23 mouse cellular contexts compared by ENCODE assay signal in genomic region chr17:84304141-84304540, GRCm38 (mm10).
DNase-seq lines count a peak whose midpoint lies in the region; ATAC-seq and TF ChIP-seq lines count a peak whose summit lies in the region.
"Had no signal": no experiment of that assay in that cellular context is flagged by ENCODE, and none has a peak within 500 bp of the region (broad histone marks: within the 10 kb centered on the region; RNA-seq: fewer than 3 reads in every experiment).

No protein-coding gene starts in this region.

- ATAC-seq in heart, embryonic 13.5 days (ENCODE audit: extremely low read depth, insufficient number of reproducible peaks, low FRiP score, low TSS enrichment), result no peak
- ATAC-seq in heart, embryonic 11.5 days (replicated peaks; ENCODE audit: insufficient number of reproducible peaks, low FRiP score, low TSS enrichment), result no peak
- ATAC-seq in liver, embryonic 13.5 days (ENCODE audit: low read depth), result no peak
- no peak for ATAC-seq in liver, postnatal 0 days
- no peak for ATAC-seq in midbrain, postnatal 0 days (ENCODE audit: low FRiP score)
- ATAC-seq: forebrain, embryonic 14.5 days had no signal

- WGBS in heart, embryonic 13.5 days, result 76% methylated on average over 5 of the region's 5 CpGs
- WGBS in heart, embryonic 11.5 days (ENCODE audit: insufficient replicate concordance), result 82% methylated on average over 5 of the region's 5 CpGs
- WGBS in liver, embryonic 13.5 days (ENCODE audit: insufficient replicate concordance), result 72% methylated on average over 5 of the region's 5 CpGs
- 87% methylated on average over 5 of the region's 5 CpGs for WGBS in liver, postnatal 0 days (ENCODE audit: insufficient replicate concordance)
- WGBS in spleen, adult 2 months, result 87% methylated on average over 5 of the region's 5 CpGs
- WGBS in midbrain, postnatal 0 days, result 84% methylated on average over 5 of the region's 5 CpGs

- H3K36me3 ChIP-seq in heart, embryonic 13.5 days, result peaks cover 15% of the 10 kb centered on the region
- no peaks in the 10 kb centered on the region; the same call in 1 of the 2 replicates for H3K36me3 ChIP-seq in heart, embryonic 11.5 days (ENCODE audit: control insufficient read depth, insufficient read depth, low read length)
- H3K36me3 ChIP-seq in liver, embryonic 13.5 days, result peaks cover 12% of the 10 kb centered on the region
- H3K36me3 ChIP-seq in liver, postnatal 0 days (replicated peaks; ENCODE audit: insufficient read depth, low read length), result peaks cover 14% of the 10 kb centered on the region
- H3K36me3 ChIP-seq in spleen, adult 2 months (ENCODE audit: control insufficient read depth, insufficient read depth, low read length), result peaks cover 4% of the 10 kb centered on the region
- H3K36me3 ChIP-seq in midbrain, postnatal 0 days (ENCODE audit: insufficient read depth, low read length), result peaks cover 13% of the 10 kb centered on the region; the same call in 1 of the 2 replicates

- TF ChIP-seq CTCF in liver, postnatal 0 days (IDR thresholded peaks at IDR 0.05; ENCODE audit: low read depth), result no peak
- TF ChIP-seq CTCF in spleen, adult 2 months (IDR thresholded peaks at IDR 0.05; ENCODE audit: extremely low read depth, insufficient read depth, insufficient read length, insufficient replicate concordance), result no peak
- TF ChIP-seq CTCF in midbrain, postnatal 0 days (IDR thresholded peaks at IDR 0.05), result no peak

- TF ChIP-seq EP300 in liver, postnatal 0 days (IDR thresholded peaks at IDR 0.05; ENCODE audit: low read depth), result no peak

- no peak for DNase-seq in liver, embryonic 13.5 days
- DNase-seq in liver, postnatal 0 days, result no peak
- no peak for DNase-seq in spleen, adult 2 months (ENCODE audit: low read depth in 1 of 2, low spot score in 2 of 2)
- no peak for DNase-seq in spleen, postnatal 10 days (ENCODE audit: low spot score in 2 of 2)
- DNase-seq in midbrain, postnatal 0 days (ENCODE audit: low spot score), result no peak
- DNase-seq: adrenal gland, adult 2 months; adrenal gland, postnatal 10 days; adrenal gland, postnatal 25 days; cerebellum, adult 11 months; cerebellum, adult 18-20 months; cerebellum, adult 8-10 months; cerebellum, adult 9-11 months; cerebellum, postnatal 14 days; cerebellum, postnatal 36 days; embryo, embryonic 11 days had no signal

- H3K9me3 ChIP-seq in heart, embryonic 13.5 days, result no peaks in the 10 kb centered on the region
- no peaks in the 10 kb centered on the region for H3K9me3 ChIP-seq in heart, embryonic 11.5 days (replicated peaks; ENCODE audit: control insufficient read depth, low read length)
- no peaks in the 10 kb centered on the region for H3K9me3 ChIP-seq in liver, embryonic 13.5 days (replicated peaks)
- no peaks in the 10 kb centered on the region for H3K9me3 ChIP-seq in liver, postnatal 0 days (ENCODE audit: low read length)
- H3K9me3 ChIP-seq in midbrain, postnatal 0 days (ENCODE audit: low read length), result no peaks in the 10 kb centered on the region
- H3K9me3 ChIP-seq: embryonic facial prominence, embryonic 13.5 days; embryonic facial prominence, embryonic 15.5 days; forebrain, embryonic 10.5 days; forebrain, embryonic 12.5 days had no signal

- H3K9ac ChIP-seq in heart, embryonic 13.5 days, result no peak overlapping the region
- H3K9ac ChIP-seq in heart, embryonic 11.5 days (ENCODE audit: low read depth, low read length), result no peak overlapping the region
- no peak overlapping the region for H3K9ac ChIP-seq in liver, embryonic 13.5 days
- H3K9ac ChIP-seq in liver, postnatal 0 days (replicated peaks), result no peak overlapping the region
- no peak overlapping the region for H3K9ac ChIP-seq in midbrain, postnatal 0 days (replicated peaks; ENCODE audit: low read length, poor library complexity, severe bottlenecking)
- H3K9ac ChIP-seq: embryonic facial prominence, embryonic 13.5 days; embryonic facial prominence, embryonic 15.5 days; forebrain, embryonic 12.5 days had no signal

- peaks cover 15% of the 10 kb centered on the region for H3K4me1 ChIP-seq in heart, embryonic 13.5 days
- peaks cover 4% of the 10 kb centered on the region; the same call in 1 of the 2 replicates for H3K4me1 ChIP-seq in heart, embryonic 11.5 days (ENCODE audit: control insufficient read depth, insufficient read depth, low read length)
- H3K4me1 ChIP-seq in liver, embryonic 13.5 days (replicated peaks), result peaks cover 6% of the 10 kb centered on the region; the same call in 1 of the 2 replicates
- peaks cover 17% of the 10 kb centered on the region for H3K4me1 ChIP-seq in liver, postnatal 0 days (ENCODE audit: insufficient read depth)
- H3K4me1 ChIP-seq in spleen, adult 2 months (ENCODE audit: control insufficient read depth, insufficient read depth, insufficient read length), result peaks cover 11% of the 10 kb centered on the region; the same call in 1 of the 2 replicates
- no peaks in the 10 kb centered on the region for H3K4me1 ChIP-seq in midbrain, postnatal 0 days (ENCODE audit: insufficient read depth, low read length)

- H3K4me2 ChIP-seq in heart, embryonic 13.5 days, result no peak overlapping the region
- no peak overlapping the region for H3K4me2 ChIP-seq in heart, embryonic 11.5 days
- H3K4me2 ChIP-seq in liver, embryonic 13.5 days, result no peak overlapping the region
- H3K4me2 ChIP-seq in liver, postnatal 0 days (ENCODE audit: low read depth, low read length), result no peak overlapping the region
- H3K4me2 ChIP-seq in midbrain, postnatal 0 days (ENCODE audit: low read depth, low read length, poor library complexity, severe bottlenecking), result no peak overlapping the region
- H3K4me2 ChIP-seq: embryonic facial prominence, embryonic 13.5 days; embryonic facial prominence, embryonic 15.5 days; forebrain, embryonic 12.5 days had no signal

- H3K4me3 ChIP-seq in heart, embryonic 13.5 days, result no peak overlapping the region
- H3K4me3 ChIP-seq in heart, embryonic 11.5 days (ENCODE audit: low read depth, low read length), result no peak overlapping the region
- no peak overlapping the region for H3K4me3 ChIP-seq in liver, embryonic 13.5 days (replicated peaks)
- no peak overlapping the region for H3K4me3 ChIP-seq in liver, postnatal 0 days (ENCODE audit: low read depth, low read length)
- no peak overlapping the region for H3K4me3 ChIP-seq in spleen, adult 2 months (ENCODE audit: extremely low read depth, insufficient read depth, insufficient read length)
- no peak overlapping the region for H3K4me3 ChIP-seq in midbrain, postnatal 0 days (ENCODE audit: low read depth, low read length)
- H3K4me3 ChIP-seq: embryonic facial prominence, embryonic 13.5 days; embryonic facial prominence, embryonic 15.5 days; erythroblast, embryonic 14.5 days; forebrain, embryonic 10.5 days; forebrain, embryonic 12.5 days had no signal

- H3K27me3 ChIP-seq in heart, embryonic 13.5 days (replicated peaks), result no peaks in the 10 kb centered on the region
- no peaks in the 10 kb centered on the region for H3K27me3 ChIP-seq in heart, embryonic 11.5 days (ENCODE audit: control insufficient read depth, insufficient read depth, low read length)
- H3K27me3 ChIP-seq in liver, embryonic 13.5 days, result no peaks in the 10 kb centered on the region
- no peaks in the 10 kb centered on the region for H3K27me3 ChIP-seq in liver, postnatal 0 days (ENCODE audit: insufficient read depth, low read length)
- H3K27me3 ChIP-seq in spleen, adult 2 months (ENCODE audit: control insufficient read depth, insufficient read depth, low read length), result no peaks in the 10 kb centered on the region
- H3K27me3 ChIP-seq in midbrain, postnatal 0 days (ENCODE audit: insufficient read depth, low read length), result no peaks in the 10 kb centered on the region
- H3K27me3 ChIP-seq: embryonic facial prominence, embryonic 13.5 days; embryonic facial prominence, embryonic 15.5 days; forebrain, embryonic 12.5 days had no signal

- TF ChIP-seq POLR2A in spleen, adult 2 months (IDR thresholded peaks at IDR 0.05; ENCODE audit: low read depth, low read length), result no peak

- 0 out of 2 replicates have a peak overlapping the region, but pooled peaks have one; percentile 16 for H3K27ac ChIP-seq in heart, embryonic 13.5 days (replicated peaks)
- no peak overlapping the region for H3K27ac ChIP-seq in heart, embryonic 11.5 days (ENCODE audit: low read depth, low read length)
- peak overlapping the region; percentile 50; the same call in 1 of the 2 replicates for H3K27ac ChIP-seq in liver, embryonic 13.5 days
- no peak overlapping the region for H3K27ac ChIP-seq in liver, postnatal 0 days (ENCODE audit: low read depth)
- 0 out of 2 replicates have a peak overlapping the region, but pooled peaks have one; percentile 10 for H3K27ac ChIP-seq in spleen, adult 2 months (ENCODE audit: insufficient read depth, low read length)
- H3K27ac ChIP-seq in midbrain, postnatal 0 days (ENCODE audit: low read depth, low read length), result no peak overlapping the region
- H3K27ac ChIP-seq: embryonic facial prominence, embryonic 13.5 days; embryonic facial prominence, embryonic 15.5 days had no signal

Comparison
In these comparisons a context has a peak if more than half of its experiments do, and no peak if none do; other contexts are left out.
1. H3K27ac ChIP-seq: peak in heart, embryonic 13.5 days (single experiment), liver, embryonic 13.5 days (single experiment) and spleen, adult 2 months (single experiment); none in heart, embryonic 11.5 days (single experiment), liver, postnatal 0 days (single experiment) and midbrain, postnatal 0 days (single experiment).